In the genomic region with DNA sequence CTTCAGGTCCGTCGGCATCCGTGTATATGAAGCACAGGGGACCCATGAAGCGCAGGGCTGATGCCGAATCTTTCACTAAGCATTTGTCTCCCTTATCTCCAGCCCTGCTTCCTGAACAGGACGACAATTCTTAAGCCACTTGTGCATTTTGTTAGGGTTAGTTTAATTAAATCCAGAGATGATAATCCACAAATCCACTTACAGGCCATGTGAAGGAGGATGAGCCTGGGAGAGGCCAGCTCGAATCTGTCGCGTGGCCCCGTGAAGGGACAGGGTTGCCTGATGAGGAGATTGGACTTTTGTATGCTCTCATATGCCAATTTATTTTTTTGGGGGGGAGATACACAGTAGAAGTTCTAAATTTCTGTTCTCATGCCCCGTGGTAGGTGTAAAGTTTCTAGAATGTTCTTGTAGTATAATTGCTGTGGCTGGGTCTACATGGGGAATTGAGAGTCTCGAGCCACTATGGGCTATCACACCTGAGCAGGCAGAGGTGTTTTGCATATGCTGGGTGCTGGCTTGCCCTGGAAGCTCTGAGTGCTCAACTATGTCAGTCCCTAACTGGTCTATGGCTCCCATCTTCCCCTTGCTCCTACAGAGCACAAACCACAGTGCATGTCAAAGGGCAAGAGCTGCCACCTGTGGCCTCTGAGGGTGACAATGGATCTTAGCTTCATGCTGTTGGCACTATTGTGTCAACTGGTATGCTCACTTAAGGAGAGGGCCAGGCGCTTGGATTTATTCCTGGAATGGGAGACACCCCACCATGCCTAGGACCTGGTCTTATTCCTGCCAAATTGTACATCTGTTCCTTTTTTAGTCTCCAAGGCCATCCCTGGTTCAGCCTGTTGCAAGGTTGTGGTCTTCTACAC, we compare ENCODE assay signal across 15 mouse cellular contexts. TPM values are rescaled to one million over a fixed set of nuclear protein-coding genes. Genes with fewer than 3 reads are reported as not detected.
DNase-seq lines count a peak whose midpoint lies in the region; ATAC-seq and TF ChIP-seq lines count a peak whose summit lies in the region.
"Had no signal": no experiment of that assay in that cellular context is flagged by ENCODE, and none has a peak within 500 bp of the region (broad histone marks: within the 10 kb centered on the region; RNA-seq: fewer than 3 reads in every experiment).

No protein-coding gene starts in this region.

- H3K4me3 ChIP-seq in left cerebral cortex, adult 2 months: no peak overlapping the region
- no peak overlapping the region for H3K4me3 ChIP-seq in embryonic facial prominence, embryonic 10.5 days
- H3K4me3 ChIP-seq in midbrain, embryonic 15.5 days: no peak overlapping the region
- H3K4me3 ChIP-seq: kidney, embryonic 15.5 days; limb, embryonic 10.5 days; liver, embryonic 15.5 days; myocyte; stomach, embryonic 15.5 days had no signal

- peaks cover 68% of the 10 kb centered on the region for H3K27me3 ChIP-seq in embryonic facial prominence, embryonic 10.5 days (replicated peaks; ENCODE audit: low read depth, poor library complexity, severe bottlenecking)
- no peaks in the 10 kb centered on the region for H3K27me3 ChIP-seq in midbrain, embryonic 15.5 days (replicated peaks)
- H3K27me3 ChIP-seq: kidney, embryonic 15.5 days; stomach, embryonic 15.5 days had no signal

- H3K9ac ChIP-seq in midbrain, embryonic 15.5 days: peak overlapping the region; percentile 19; the same call in 1 of the 2 replicates
- H3K9ac ChIP-seq: kidney, embryonic 15.5 days; liver, embryonic 15.5 days; stomach, embryonic 15.5 days had no signal

- WGBS in embryonic facial prominence, embryonic 10.5 days: 56% methylated on average over 13 of the region's 13 CpGs
- 44% methylated on average over 13 of the region's 13 CpGs for WGBS in midbrain, embryonic 15.5 days

- peak overlapping the region; percentile 33; the same call in 1 of the 2 replicates for H3K27ac ChIP-seq in left cerebral cortex, adult 2 months
- peak overlapping the region; percentile 74 for H3K27ac ChIP-seq in embryonic facial prominence, embryonic 10.5 days (replicated peaks)
- H3K27ac ChIP-seq in midbrain, embryonic 15.5 days: peak overlapping the region; percentile 77
- H3K27ac ChIP-seq: kidney, embryonic 15.5 days; limb, embryonic 10.5 days; liver, embryonic 15.5 days; stomach, embryonic 15.5 days had no signal

- peak; percentile 43 to 56 for DNase-seq in cerebellum, postnatal 10 days
- no peak for DNase-seq in cerebellum, adult 11 months
- no peak for DNase-seq in left cerebral cortex, adult 2 months (ENCODE audit: extremely low spot score in 1 of 2, low spot score in 2 of 2)
- no peak for DNase-seq in left cerebral cortex, postnatal 25 days (ENCODE audit: low spot score in 2 of 2)
- peak; percentile 6 for DNase-seq in embryonic facial prominence, embryonic 10.5 days (ENCODE audit: low spot score)
- DNase-seq in layer of hippocampus, adult 9-10 months (ENCODE audit: low spot score): no peak
- DNase-seq in gastrocnemius, adult 8-10 months (ENCODE audit: low spot score in 2 of 2): no peak
- DNase-seq: layer of hippocampus, adult 9-11 months had no signal

- no peak overlapping the region for H3K4me2 ChIP-seq in midbrain, embryonic 15.5 days
- H3K4me2 ChIP-seq: kidney, embryonic 15.5 days; liver, embryonic 15.5 days; stomach, embryonic 15.5 days had no signal

- intact Hi-C loops in left cerebral cortex, adult 2 months (cut with DNase I): loop anchor here (5.0 kb wide), 2 partner anchors 301 to 426 kb away; partner anchors contain the start of gene Plxna1
- intact Hi-C loops in left cerebral cortex, postnatal 25 days (cut with DNase I): loop anchor here (5.0 kb wide), 3 partner anchors 111 to 301 kb away; no protein-coding TSS in a partner anchor

- H3K4me1 ChIP-seq in embryonic facial prominence, embryonic 10.5 days: peaks cover 86% of the 10 kb centered on the region
- peaks cover 72% of the 10 kb centered on the region for H3K4me1 ChIP-seq in midbrain, embryonic 15.5 days
- H3K4me1 ChIP-seq: liver, embryonic 15.5 days had no signal

- no peak for ATAC-seq in midbrain, embryonic 15.5 days (replicated peaks)
- ATAC-seq: inflammation-experienced regulatory T-cells, adult 6 months had no signal

- no peak for TF ChIP-seq CTCF in left cerebral cortex, adult 2 months (IDR thresholded peaks at IDR 0.05)

- H3K9me3 ChIP-seq in embryonic facial prominence, embryonic 10.5 days: no peaks in the 10 kb centered on the region
- no peaks in the 10 kb centered on the region for H3K9me3 ChIP-seq in midbrain, embryonic 15.5 days
- H3K9me3 ChIP-seq: kidney, embryonic 15.5 days; limb, embryonic 10.5 days; liver, embryonic 15.5 days; stomach, embryonic 15.5 days had no signal

- no peaks in the 10 kb centered on the region for H3K36me3 ChIP-seq in embryonic facial prominence, embryonic 10.5 days (replicated peaks)
- no peaks in the 10 kb centered on the region for H3K36me3 ChIP-seq in midbrain, embryonic 15.5 days (replicated peaks)
- H3K36me3 ChIP-seq: kidney, embryonic 15.5 days; limb, embryonic 10.5 days; liver, embryonic 15.5 days; stomach, embryonic 15.5 days had no signal

RNA-seq across cellular contexts. Expression of gene Tpra1, which starts 34.5 kb away (rescaled TPM):
- 10 to 100 TPM; 50.8 to 53.6 TPM for total RNA-seq in left cerebral cortex, adult 2 months (2021)
- total RNA-seq in left cerebral cortex, postnatal 25 days (2021): 10 to 100 TPM; 39.2 to 46.8 TPM
- 54.4 and 56.7 TPM in 2 replicates for polyA plus RNA-seq in embryonic facial prominence, embryonic 10.5 days (2016; fragmentation: Nextera tagmentation; extraction: Ambion mirVana)
- 102 and 103 TPM in 2 replicates for polyA plus RNA-seq in midbrain, embryonic 15.5 days (2015; fragmentation: Nextera tagmentation; extraction: Ambion mirVana)
- 10 to 100 TPM; 22.8 to 25.8 (median 24.8) TPM for total RNA-seq in gastrocnemius, adult 8-10 months (2022)

RNA-seq across cellular contexts. Expression of gene Mcm2, which starts 38.0 kb away (rescaled TPM):
- 1 to 10 TPM; 2.1 to 4.5 TPM for total RNA-seq in left cerebral cortex, adult 2 months (2021)
- 1 to 10 TPM; 3.2 to 4.9 TPM for total RNA-seq in left cerebral cortex, postnatal 25 days (2021)
- 262 and 280 TPM in 2 replicates for polyA plus RNA-seq in embryonic facial prominence, embryonic 10.5 days (2016; fragmentation: Nextera tagmentation; extraction: Ambion mirVana)
- polyA plus RNA-seq in midbrain, embryonic 15.5 days (2015; fragmentation: Nextera tagmentation; extraction: Ambion mirVana): 24.7 and 28.8 TPM in 2 replicates
- total RNA-seq in gastrocnemius, adult 8-10 months (2022): 1 to 10 TPM; 5.9 to 9.6 (median 7.8) TPM

Comparison
In these comparisons a context has a peak if more than half of its experiments do, and no peak if none do; other contexts are left out.
1. DNase-seq: peak in cerebellum, postnatal 10 days (2 of 2) and embryonic facial prominence, embryonic 10.5 days (single experiment); none in cerebellum, adult 11 months (single experiment), left cerebral cortex, adult 2 months (0 of 2), left cerebral cortex, postnatal 25 days (0 of 2), layer of hippocampus, adult 9-10 months (single experiment) and gastrocnemius, adult 8-10 months (0 of 2).
2. Peak in every context shown above with its lines, with median percentiles within 50 percentile points of each other: H3K27ac ChIP-seq.